Mouse (Mus musculus) embryonic stem cell, embryonic (primary cell): Measurements from ENCODE around the gene Igfbp6.

Experiments used
- CTCF ChIA-PET, 4 experiments: fragments of 300-600 bp in 2 of 4; fragments of 350-600 bp in 2 of 4; sonication (Branson Sonifier 250); formaldehyde crosslinking; loops; one replicate each; lab custom pipeline; 2022; ENCODE audit warnings: inconsistent platforms in 2 of 4; lab: Charles Lee
- POLR2A ChIA-PET, 4 experiments: fragments of 300-600 bp in 2 of 4; fragments of 350-600 bp in 2 of 4; sonication (Branson Sonifier 250); formaldehyde crosslinking; loops; one replicate each; lab custom pipeline; 2022; ENCODE audit warnings: antibody characterized with exemption in 4 of 4, inconsistent platforms in 1 of 4; lab: Charles Lee

Igfbp6 gene

DNA sequence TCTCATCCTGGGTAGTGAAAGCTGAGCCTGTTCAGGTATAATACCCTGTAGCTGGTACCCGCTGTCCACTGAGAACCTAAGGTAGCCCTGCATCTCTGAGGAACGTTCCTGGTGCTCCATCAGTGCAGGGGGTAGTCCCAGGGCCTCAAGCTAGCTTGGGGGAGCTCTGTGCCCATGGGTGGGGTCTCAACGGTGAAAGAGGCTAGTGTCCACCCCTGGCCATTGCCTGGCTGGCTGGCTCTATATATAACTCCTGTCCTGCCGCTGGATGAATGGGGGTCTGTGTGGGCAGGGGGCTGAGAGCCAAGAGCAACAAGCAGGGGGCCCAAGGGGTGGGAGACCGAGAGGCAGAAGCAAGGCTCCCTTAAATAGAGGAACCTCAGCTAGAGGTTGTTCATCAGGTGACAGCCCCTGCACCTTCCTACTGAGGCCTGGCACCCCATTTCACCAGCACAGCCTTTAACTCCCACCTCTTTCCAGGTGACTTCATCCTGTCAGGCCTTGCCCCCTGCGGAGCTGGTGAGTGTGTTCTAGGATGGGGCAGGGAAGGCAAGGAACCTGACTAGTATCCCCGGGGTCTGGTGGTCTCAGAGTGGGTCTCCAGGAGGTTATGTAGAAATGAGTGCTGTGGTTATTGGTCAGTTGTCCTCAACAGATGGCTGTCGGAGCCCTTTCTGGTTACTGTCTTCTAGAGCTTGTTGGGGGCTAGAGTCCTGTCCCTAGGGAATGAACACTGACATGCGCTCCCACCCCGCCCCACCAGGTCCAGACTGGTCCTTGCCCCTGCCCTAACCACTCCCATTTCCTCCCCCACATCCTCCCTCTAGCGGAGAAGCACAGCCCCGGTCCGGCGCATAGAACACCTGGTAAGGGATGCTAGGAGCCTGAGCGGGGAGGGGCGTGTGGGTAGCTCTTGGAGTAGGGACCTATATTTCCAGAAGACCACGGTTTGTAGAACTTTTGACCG, 38.1 kb upstream of the Igfbp6 start:
- ChIA-PET POLR2A (interaction anchor here (0.6 to 6.4 kb wide), 35 partner anchors 8 to 364 kb away, joined by 3 to 82 read pairs (median 8); partner anchors contain the start of genes Spryd3 (in 3 of the 4), Eif4b (in 2 of the 4), Soat2 (in 2 of the 4) and Pcbp2 (in 1 of the 4)), CTCF (interaction anchor here (0.5 to 4.9 kb wide), 30 partner anchors 8 to 1751 kb away, joined by 3 to 75 read pairs (median 6); partner anchors contain the start of genes Krt8 (in 1 of the 4), Spryd3 (in 1 of the 4) and Tns2 (in 1 of the 4))

- ChIA-PET CTCF (interaction anchor here (0.5 to 4.9 kb wide), 80 partner anchors 8 to 1359 kb away, joined by 3 to 75 read pairs (median 5); partner anchors contain the start of genes Spryd3 (in 4 of the 4), Eif4b (in 1 of the 4), Espl1 (in 1 of the 4) and Krt8 (in 1 of the 4)), POLR2A (interaction anchor here (0.5 to 6.4 kb wide), 63 partner anchors 8 to 977 kb away, joined by 3 to 82 read pairs (median 6); partner anchors contain the start of genes Spryd3 (in 3 of the 4), Eif4b (in 2 of the 4), Soat2 (in 2 of the 4) and Zfp740 (in 2 of the 4))
These were observed 37.3 kb upstream of the Igfbp6 start for GRCm38 (mm10) chr15:102106754-102107456.

- ChIA-PET POLR2A (interaction anchor here (0.6 to 6.4 kb wide), 62 partner anchors 8 to 978 kb away, joined by 3 to 82 read pairs (median 6); partner anchors contain the start of genes Eif4b (in 3 of the 4), Soat2 (in 2 of the 4), Spryd3 (in 2 of the 4) and Zfp740 (in 2 of the 4)), CTCF (interaction anchor here (0.5 to 4.9 kb wide), 130 partner anchors 8 to 1431 kb away, joined by 3 to 75 read pairs (median 4); partner anchors contain the start of genes Spryd3 (in 4 of the 4), Soat2 (in 2 of the 4), Tns2 (in 2 of the 4) and Atg101 (in 1 of the 4))
These were observed 36.2 kb upstream of the Igfbp6 start for GRCm38 (mm10) chr15:102107689-102108573.

- CTCF ChIA-PET = interaction anchor here (0.5 to 4.9 kb wide), 125 partner anchors 8 to 995 kb away, joined by 3 to 75 read pairs (median 4); partner anchors contain the start of genes Spryd3 (in 4 of the 4), Tns2 (in 4 of the 4), Csad (in 2 of the 4) and Soat2 (in 2 of the 4)
These were observed 35.3 kb upstream of the Igfbp6 start for GRCm38 (mm10) chr15:102108651-102109525.

DNA sequence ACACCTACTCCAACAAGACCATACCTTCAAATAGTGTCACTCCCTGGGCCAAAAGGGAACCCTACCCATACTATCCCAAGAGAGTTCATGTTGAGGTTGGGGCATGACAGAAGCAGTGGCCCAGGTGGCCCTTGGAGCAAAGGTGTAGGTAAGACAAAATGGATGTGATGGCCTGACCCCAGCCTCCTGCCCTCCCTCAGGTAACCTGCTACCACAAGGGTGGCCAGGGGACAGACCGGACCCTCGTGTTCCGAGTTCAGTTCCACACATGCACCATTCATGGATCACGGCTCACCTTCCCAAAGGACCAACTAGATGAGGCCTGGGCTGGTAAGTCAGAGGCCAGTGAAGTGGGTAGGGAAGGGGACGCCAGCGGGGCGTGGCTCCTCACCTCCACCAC, 33.9 kb upstream of the Igfbp6 start:
- ChIA-PET POLR2A (interaction anchor here in 2 of 4 experiments (1.2 to 3.4 kb wide), 9 partner anchors 9 to 36 kb away, joined by 3 to 15 read pairs (median 5); no protein-coding TSS in a partner anchor), CTCF (interaction anchor here (0.6 to 4.9 kb wide), 12 partner anchors 8 to 1012 kb away, joined by 3 to 35 read pairs (median 6); partner anchors contain the start of genes Soat2 (in 1 of the 4) and Spryd3 (in 1 of the 4))

More at GRCm38 (mm10) chr15:102108651-102109525, 35.3 kb upstream of the Igfbp6 start:
- POLR2A ChIA-PET = interaction anchor here (0.5 to 6.4 kb wide), 41 partner anchors 8 to 792 kb away, joined by 3 to 82 read pairs (median 4); partner anchors contain the start of genes Eif4b (in 3 of the 4), Zfp740 (in 2 of the 4), Map3k12 (in 1 of the 4) and Tns2 (in 1 of the 4)

DNA sequence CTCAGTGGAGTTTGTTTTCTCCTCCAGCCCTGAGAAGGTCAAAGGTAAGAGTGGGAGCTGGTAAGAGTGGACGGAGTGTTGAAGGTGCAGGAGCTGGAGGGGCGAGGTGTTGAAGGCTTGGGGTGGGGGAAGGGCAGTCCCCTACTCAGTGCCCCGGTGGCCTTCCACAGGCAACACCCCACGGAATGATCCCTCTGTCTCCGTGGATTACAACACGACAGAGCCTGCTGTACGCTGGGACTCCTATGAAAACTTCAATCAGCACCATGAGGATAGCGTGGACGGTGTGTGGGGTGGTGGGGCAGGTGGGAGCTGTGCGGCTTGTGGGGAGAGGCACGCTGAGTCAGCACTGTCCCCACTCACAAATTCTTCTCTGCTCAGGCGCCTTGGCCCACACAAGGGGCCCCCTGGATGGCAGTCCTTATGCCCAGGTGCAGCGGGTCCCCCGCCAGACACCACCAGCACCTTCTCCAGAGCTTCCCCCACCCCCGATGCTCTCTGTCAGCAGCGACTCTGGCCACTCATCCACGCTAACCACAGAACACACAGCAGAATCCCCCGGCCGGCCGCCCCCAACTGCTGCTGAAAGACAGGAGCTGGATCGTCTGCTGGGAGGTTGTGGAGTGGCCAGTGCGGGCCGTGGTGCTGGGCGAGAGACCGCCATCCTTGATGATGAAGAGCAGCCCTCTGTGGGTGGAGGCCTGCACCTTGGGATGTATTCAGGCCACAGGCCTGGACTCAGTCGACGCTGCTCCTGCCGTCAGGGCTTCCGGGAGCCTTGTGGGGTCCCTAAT, 33.3 kb upstream of the Igfbp6 start:
- CTCF ChIA-PET = interaction anchor here (0.5 to 4.9 kb wide), 15 partner anchors 10 to 1011 kb away, joined by 3 to 21 read pairs (median 4); partner anchors contain the start of genes Soat2 (in 2 of the 4) and Tns2 (in 2 of the 4)
- POLR2A ChIA-PET = interaction anchor here in 3 of 4 experiments (0.5 to 3.4 kb wide), 15 partner anchors 10 to 289 kb away, joined by 3 to 15 read pairs (median 4); partner anchors contain the start of genes Eif4b (in 1 of the 3), Soat2 (in 1 of the 3), Tns2 (in 1 of the 3) and Zfp740 (in 1 of the 3)

DNA sequence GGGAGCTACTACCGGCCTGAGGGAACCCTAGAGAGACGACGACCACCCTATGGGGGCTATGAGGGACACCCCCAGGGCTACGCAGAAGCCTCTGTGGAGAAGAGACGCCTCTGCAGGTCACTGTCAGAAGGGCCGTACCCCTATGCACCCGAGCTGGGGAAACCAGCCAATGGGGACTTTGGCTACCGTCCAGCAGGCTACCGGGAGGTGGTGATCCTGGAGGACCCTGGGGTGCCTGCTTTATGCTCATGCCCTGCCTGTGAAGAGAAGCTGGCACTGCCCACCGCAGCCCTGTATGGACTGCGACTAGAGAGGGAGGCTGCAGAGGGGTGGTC, 32.7 kb upstream of the Igfbp6 start:
- CTCF ChIA-PET = interaction anchor here in 3 of 4 experiments (0.5 to 4.9 kb wide), 9 partner anchors 9 to 46 kb away, joined by 3 to 21 read pairs (median 4); partner anchors contain the start of genes Tns2 (in 2 of the 3) and Soat2 (in 1 of the 3)
- POLR2A ChIA-PET = interaction anchor here in 3 of 4 experiments (0.5 to 3.4 kb wide), 16 partner anchors 10 to 288 kb away, joined by 3 to 15 read pairs (median 4); partner anchors contain the start of genes Eif4b (in 1 of the 3), Soat2 (in 1 of the 3), Tns2 (in 1 of the 3) and Zfp740 (in 1 of the 3)

- POLR2A ChIA-PET = interaction anchor here in 3 of 4 experiments (0.5 to 3.4 kb wide), 14 partner anchors 9 to 709 kb away, joined by 3 to 15 read pairs (median 3); partner anchors contain the start of genes Eif4b (in 1 of the 3), Soat2 (in 1 of the 3), Spryd3 (in 1 of the 3) and Tns2 (in 1 of the 3)
These were observed 32.0 kb upstream of the Igfbp6 start for GRCm38 (mm10) chr15:102112181-102112580.

GRCm38 (mm10) chr15:102112827-102113226, 31.3 kb upstream of the Igfbp6 start:
- CTCF ChIA-PET = interaction anchor here in 1 of 4 experiments (1.9 kb wide), 1 partner anchor 12 kb away, joined by 6 read pairs; the partner anchor contains the start of gene Tns2

More at GRCm38 (mm10) chr15:102112181-102112580, 32.0 kb upstream of the Igfbp6 start:
- CTCF ChIA-PET = interaction anchor here in 2 of 4 experiments (1.8 to 4.9 kb wide), 3 partner anchors 9 to 12 kb away, joined by 6 to 21 read pairs (median 8); partner anchors contain the start of gene Tns2 (in 2 of the 2)

DNA sequence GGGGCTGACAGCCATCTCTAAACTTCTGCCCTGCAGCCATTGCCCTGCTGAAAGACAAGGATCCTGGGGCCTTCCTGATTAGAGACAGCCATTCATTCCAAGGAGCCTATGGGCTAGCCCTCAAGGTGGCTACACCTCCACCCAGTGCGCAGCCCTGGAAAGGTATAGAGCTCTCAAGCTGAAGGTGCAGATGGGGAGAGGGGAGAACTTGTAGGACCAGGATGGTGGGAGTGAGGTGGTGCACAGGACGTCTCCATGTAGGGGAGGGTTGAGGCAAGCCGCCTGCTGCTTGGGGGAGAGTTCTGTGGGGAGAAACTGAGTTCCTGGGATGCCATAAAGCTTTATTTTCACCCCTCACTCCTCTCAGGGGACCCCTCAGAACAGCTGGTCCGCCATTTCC, 30.5 kb upstream of the Igfbp6 start:
- ChIA-PET CTCF (no interaction called here), POLR2A (interaction anchor here in 1 of 4 experiments (3.7 kb wide), 1 partner anchor 9 kb away, joined by 22 read pairs; no protein-coding TSS in a partner anchor)

More at GRCm38 (mm10) chr15:102112827-102113226, 31.3 kb upstream of the Igfbp6 start:
- POLR2A ChIA-PET = interaction anchor here in 3 of 4 experiments (0.5 to 3.4 kb wide), 10 partner anchors 10 to 134 kb away, joined by 3 to 15 read pairs (median 4); partner anchors contain the start of genes Spryd3 (in 1 of the 3), Tns2 (in 1 of the 3) and Zfp740 (in 1 of the 3)

DNA sequence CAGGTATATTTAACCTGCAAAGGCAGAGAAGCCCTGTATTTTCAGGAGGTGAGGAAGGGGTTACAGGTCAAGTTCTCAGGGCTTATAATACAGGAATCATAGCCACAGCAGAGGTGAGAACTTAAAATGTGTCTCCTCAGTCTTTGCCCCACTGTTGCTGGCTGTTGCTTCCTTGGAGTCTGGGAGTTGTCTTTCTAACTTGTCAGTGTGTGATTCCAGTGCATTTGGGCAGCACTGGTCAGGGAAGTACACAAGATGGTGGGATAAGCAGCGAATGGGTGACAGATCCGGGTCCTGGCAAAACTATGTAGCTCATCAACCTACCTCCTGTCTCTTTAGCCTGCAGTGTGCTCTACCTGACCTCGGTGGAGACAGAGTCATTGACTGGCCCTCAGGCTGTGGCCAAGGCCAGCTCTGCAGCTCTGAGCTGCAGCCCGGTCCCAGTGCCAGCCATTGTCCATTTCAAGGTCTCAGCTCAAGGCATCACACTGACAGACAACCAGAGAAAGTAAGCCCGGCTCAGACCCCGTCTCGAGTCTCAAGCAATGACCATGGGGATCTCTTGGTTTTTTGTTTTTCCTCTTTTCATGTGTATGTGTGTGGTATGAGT, 29.4 kb upstream of the Igfbp6 start:
- POLR2A ChIA-PET = interaction anchor here in 2 of 4 experiments (0.7 to 3.7 kb wide), 14 partner anchors 7 to 210 kb away, joined by 3 to 22 read pairs (median 6); partner anchors contain the start of genes Eif4b (in 1 of the 2), Soat2 (in 1 of the 2), Spryd3 (in 1 of the 2) and Tns2 (in 1 of the 2)
- CTCF ChIA-PET = interaction anchor here in 3 of 4 experiments (0.8 to 2.9 kb wide), 9 partner anchors 8 to 110 kb away, joined by 3 to 21 read pairs (median 4); partner anchors contain the start of genes Spryd3 (in 1 of the 3) and Tns2 (in 1 of the 3)

DNA sequence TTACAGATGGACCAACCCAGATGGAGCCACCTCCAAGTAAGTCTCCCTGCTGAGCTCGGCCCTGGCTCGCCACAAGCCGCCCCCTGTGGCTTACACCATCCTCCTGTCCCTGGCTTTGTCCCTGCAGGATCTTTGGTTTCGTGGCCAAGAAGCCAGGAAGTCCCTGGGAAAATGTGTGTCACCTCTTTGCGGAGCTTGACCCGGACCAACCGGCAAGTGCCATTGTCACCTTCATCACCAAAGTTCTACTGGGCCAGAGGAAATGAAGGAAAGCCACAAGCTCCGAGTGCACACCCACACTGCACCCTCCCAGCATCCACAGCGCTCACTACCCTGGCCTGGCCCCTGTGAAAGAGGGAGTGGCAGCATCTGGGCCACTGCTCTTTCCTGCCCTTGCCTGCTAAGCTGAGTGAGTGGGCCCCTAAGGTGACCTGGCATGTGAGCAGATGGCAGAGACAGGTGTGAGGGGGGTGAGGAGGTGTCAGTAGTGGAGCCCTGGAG, 28.4 kb upstream of the Igfbp6 start:
- POLR2A ChIA-PET = interaction anchor here (0.5 to 3.7 kb wide), 19 partner anchors 8 to 313 kb away, joined by 3 to 22 read pairs (median 4); partner anchors contain the start of genes Spryd3 (in 3 of the 4), Soat2 (in 1 of the 4) and Tns2 (in 1 of the 4)
- CTCF ChIA-PET = interaction anchor here (0.6 to 2.9 kb wide), 15 partner anchors 9 to 751 kb away, joined by 3 to 21 read pairs (median 4); partner anchors contain the start of genes Tns2 (in 2 of the 4) and Spryd3 (in 1 of the 4)
